Mouse (Mus musculus) forebrain, postnatal 0 days (tissue): Measurements from ENCODE around the gene Trappc3l. TPM values are rescaled to one million over a fixed set of nuclear protein-coding genes. Genes with fewer than 3 reads are reported as not detected.

Source experiments
- ATAC-seq: fragments of 200-750 bp; cut with Nextera tagmentation; 2 replicates; pipeline ENCODE4 v1.8.0; 2017; ENCODE audit warnings: mild to moderate bottlenecking, moderate library complexity
- DNase-seq: peaks from one replicate; pipeline ENCODE4 v3.0.0-alpha.2; 2015
- H3K27ac ChIP-seq: fragments of 300-500 bp; sonication (generic); 2 replicates; pipeline ENCODE4 v1.5.1; 2014; ENCODE audit warnings: low read depth, mild to moderate bottlenecking, antibody characterized with exemption, low read length, moderate library complexity, mixed read lengths
- H3K27me3 ChIP-seq: fragments of 300-500 bp; sonication (generic); 2 replicates; pipeline ENCODE4 v1.6.1; 2014; ENCODE audit warnings: mild to moderate bottlenecking, low read length, mixed read lengths; ENCODE audit not compliant: insufficient read depth
- H3K36me3 ChIP-seq: fragments of 300-500 bp; sonication (generic); 2 replicates; pipeline ENCODE4 v1.6.1; 2014; ENCODE audit warnings: mild to moderate bottlenecking, moderate library complexity; ENCODE audit not compliant: insufficient read depth
- H3K4me1 ChIP-seq: fragments of 300-500 bp; sonication (generic); 2 replicates; pipeline ENCODE4 v1.6.1; 2014; ENCODE audit warnings: antibody characterized with exemption; ENCODE audit not compliant: insufficient read depth
- H3K4me2 ChIP-seq: fragments of 300-500 bp; sonication (generic); 2 replicates; pipeline ENCODE4 v1.6.1; 2014; ENCODE audit warnings: low read depth, mild to moderate bottlenecking, moderate library complexity
- H3K4me3 ChIP-seq: fragments of 300-500 bp; sonication (generic); 2 replicates; pipeline ENCODE4 v1.5.1; 2014; ENCODE audit warnings: low read depth, low read length, mixed read lengths
- H3K9ac ChIP-seq: fragments of 300-500 bp; sonication (generic); 2 replicates; pipeline ENCODE4 v1.6.1; 2014; ENCODE audit warnings: mild to moderate bottlenecking
- H3K9me3 ChIP-seq: fragments of 300-500 bp; sonication (generic); 2 replicates; pipeline ENCODE4 v1.6.1; 2016; ENCODE audit warnings: low read length
- CTCF ChIP-seq: sonication (generic); IDR thresholded peaks from 2 replicates; pipeline ENCODE4 v1.5.1; 2016; ENCODE audit warnings: antibody characterized with exemption, control low read depth, low read depth
- WGBS: fragments of 180-500 bp; shearing (Covaris S2); extraction: QIAGEN DNeasy Blood & Tissue Kit; methylation state at CpG from one replicate; pipeline ENCODE4 v1.1.7; 2014; 5-methylcytosine and 5-hydroxymethylcytosine counted together
- polyA plus RNA-seq: library from polyadenylated mRNA; unstranded; fragments of >200 nt; fragmentation: Nextera tagmentation; extraction: Ambion mirVana; gene quantifications from 2 replicates; pipeline ENCODE4 v1.2.1, GENCODE M21; 2015
- total RNA-seq: library from RNA; depleted of rRNA; stranded (reverse); fragments of >200 nt; gene quantifications from 2 replicates; pipeline ENCODE4 v1.2.3, GENCODE M21; 2014

Trappc3l gene
- total and polyA plus RNA-seq, 2 experiments from 2014 or later: 0.39 to 0.76 TPM

DNA sequence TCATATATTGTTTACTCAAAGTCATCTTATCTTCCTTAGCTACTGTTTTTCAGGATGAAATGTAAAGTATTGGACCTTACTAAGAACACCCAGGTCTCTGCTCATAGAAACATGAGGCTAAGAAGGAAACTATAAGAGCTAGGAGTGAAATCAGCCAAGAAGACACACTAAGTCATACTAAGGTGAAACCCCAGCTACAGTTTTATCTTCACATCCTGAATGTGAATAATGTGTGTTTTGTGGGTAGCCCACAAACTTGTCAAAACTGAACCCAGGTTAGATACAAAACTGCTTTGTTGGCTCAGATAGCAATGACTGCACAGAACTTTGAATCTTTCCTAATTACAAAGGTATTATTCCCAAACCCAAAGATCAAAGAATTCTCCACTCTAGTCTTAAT is 80.4 kb downstream of the Trappc3l start:
- TF ChIP-seq CTCF: no peak
- H3K9me3 ChIP-seq: no peaks in the 10 kb centered on the region
- H3K4me3 ChIP-seq: no peak overlapping the region
- H3K36me3 ChIP-seq: no peaks in the 10 kb centered on the region
- no peak overlapping the region for H3K9ac ChIP-seq
- no peak overlapping the region for H3K4me2 ChIP-seq
- DNase-seq (no peak), ATAC-seq (no peak)
- no peaks in the 10 kb centered on the region for H3K4me1 ChIP-seq
- H3K27ac ChIP-seq: no peak overlapping the region
- H3K27me3 ChIP-seq: no peaks in the 10 kb centered on the region

- Histone ChIP-seq H3K9me3 (no peaks in the 10 kb centered on the region), H3K27ac (no peak overlapping the region), H3K4me1 (no peaks in the 10 kb centered on the region), H3K4me3 (no peak overlapping the region), H3K4me2 (no peak overlapping the region), H3K27me3 (no peaks in the 10 kb centered on the region), H3K9ac (no peak overlapping the region), H3K36me3 (no peaks in the 10 kb centered on the region)
- ATAC-seq: no peak
- no peak for DNase-seq
- 95% methylated on average over 2 of the region's 2 CpGs for WGBS
- no peak for TF ChIP-seq CTCF
Observed at GRCm38 (mm10) chr10:34118421-34118820, 81.0 kb downstream of the Trappc3l start.

- Histone ChIP-seq H3K4me2 (peak within 1 kb of the TSS; percentile 73), H3K27me3 (no peaks in the 10 kb centered on the region), H3K9me3 (no peaks in the 10 kb centered on the region), H3K4me1 (no peaks in the 10 kb centered on the region), H3K27ac (no peak within 1 kb of the TSS), H3K4me3 (peak within 1 kb of the TSS; percentile 52), H3K9ac (peak within 1 kb of the TSS; percentile 58), H3K36me3 (no peaks in the 10 kb centered on the region)
- ATAC-seq (peak; percentile 89), DNase-seq (peak; percentile 54)
- WGBS: 19% methylated on average over 44 of the region's 44 CpGs
- TF ChIP-seq CTCF: no peak
Observed at GRCm38 (mm10) chr10:34127392-34128378, 90.3 kb downstream of the Trappc3l start, which contains the start of gene Calhm6. Gene Calhm6, minus strand, starts transcription at chr10:34127984.

DNA sequence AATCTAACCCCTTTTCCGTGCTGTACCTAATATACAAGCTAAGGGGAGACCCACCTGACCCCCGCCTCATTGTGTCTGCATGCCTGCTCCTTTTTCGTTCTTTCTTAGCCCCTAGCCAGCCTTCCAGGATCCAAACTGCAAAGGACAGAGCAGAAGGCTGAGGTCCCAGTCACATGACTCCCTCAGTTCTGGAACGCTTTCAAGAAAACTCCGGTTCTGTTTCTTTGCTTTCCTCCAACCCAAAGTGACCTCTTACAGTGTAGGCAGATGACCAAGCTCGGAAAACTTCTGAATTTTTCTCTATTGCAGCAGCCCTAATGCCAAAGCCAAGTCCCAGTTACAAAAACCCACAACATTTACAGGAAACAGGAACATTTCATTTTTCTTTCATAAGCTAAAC is 91.0 kb downstream of the Trappc3l start:
- Histone ChIP-seq H3K36me3 (no peaks in the 10 kb centered on the region), H3K4me2 (no peak overlapping the region), H3K27ac (no peak overlapping the region), H3K4me1 (no peaks in the 10 kb centered on the region), H3K27me3 (no peaks in the 10 kb centered on the region), H3K9ac (no peak overlapping the region), H3K9me3 (no peaks in the 10 kb centered on the region), H3K4me3 (no peak overlapping the region)
- WGBS: 82% methylated on average over 6 of the region's 6 CpGs
- TF ChIP-seq CTCF: no peak
- DNase-seq (no peak), ATAC-seq (no peak)

- WGBS: 77% methylated on average over 2 of the region's 2 CpGs
- ATAC-seq: no peak
Observed at GRCm38 (mm10) chr10:34131356-34131755, 94.0 kb downstream of the Trappc3l start.

DNA sequence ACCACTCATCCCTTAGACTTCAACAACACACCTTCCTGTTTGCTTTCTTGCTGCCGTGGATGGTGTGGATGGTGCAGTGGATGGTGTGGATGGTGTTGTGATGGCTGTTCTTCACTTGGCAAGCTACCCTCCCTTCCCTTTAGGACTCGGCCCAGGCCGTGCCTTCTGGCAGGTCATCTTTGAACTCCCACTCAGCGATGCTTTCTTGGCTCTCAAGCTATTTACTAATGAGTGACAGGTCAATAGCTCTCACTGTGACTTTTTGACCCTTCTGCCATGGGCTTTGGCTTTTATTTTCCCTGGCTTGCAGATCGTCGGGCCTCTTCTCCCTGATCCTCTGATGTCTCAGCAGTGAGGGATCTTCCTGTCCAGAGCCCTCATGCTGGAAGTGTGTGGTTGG is 99.0 kb downstream of the Trappc3l start:
- Histone ChIP-seq H3K27ac (no peak overlapping the region), H3K4me2 (no peak overlapping the region), H3K4me1 (no peaks in the 10 kb centered on the region), H3K36me3 (no peaks in the 10 kb centered on the region), H3K27me3 (no peaks in the 10 kb centered on the region), H3K9ac (no peak overlapping the region), H3K9me3 (no peaks in the 10 kb centered on the region), H3K4me3 (no peak overlapping the region)
- DNase-seq: no peak
- no peak for TF ChIP-seq CTCF
- 34% methylated on average over 6 of the region's 6 CpGs for WGBS
- ATAC-seq: no peak

More at GRCm38 (mm10) chr10:34131356-34131755, 94.0 kb downstream of the Trappc3l start:
- no peaks in the 10 kb centered on the region for H3K4me1 ChIP-seq
- H3K9me3 ChIP-seq: no peaks in the 10 kb centered on the region
- H3K9ac ChIP-seq: no peak overlapping the region
- no peak overlapping the region for H3K27ac ChIP-seq
- TF ChIP-seq CTCF: no peak
- H3K4me2 ChIP-seq: no peak overlapping the region
- no peak overlapping the region for H3K4me3 ChIP-seq
- H3K36me3 ChIP-seq: no peaks in the 10 kb centered on the region
- no peaks in the 10 kb centered on the region for H3K27me3 ChIP-seq
- no peak for DNase-seq

DNA sequence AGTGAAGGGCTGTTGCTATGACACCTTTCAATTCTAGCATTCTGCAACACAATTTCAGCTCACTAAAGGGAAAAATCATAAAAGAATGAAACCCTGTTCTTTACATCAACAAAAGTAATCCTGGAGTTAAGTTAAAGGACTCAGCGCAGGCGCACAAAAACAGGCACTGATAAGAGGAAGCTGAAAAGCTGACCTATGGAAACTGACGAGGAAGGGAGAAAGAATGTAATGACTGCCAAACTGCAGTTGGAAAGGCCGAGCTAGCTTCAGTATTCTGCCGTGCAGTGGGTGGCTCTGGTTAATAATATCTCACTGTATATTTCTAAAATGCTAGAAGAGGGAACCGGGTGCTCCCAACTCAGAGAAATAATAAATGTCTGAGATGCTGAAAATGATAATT is 100.6 kb downstream of the Trappc3l start:
- DNase-seq (no peak), ATAC-seq (no peak)
- Histone ChIP-seq H3K36me3 (no peaks in the 10 kb centered on the region), H3K9me3 (no peaks in the 10 kb centered on the region), H3K4me3 (no peak overlapping the region), H3K27ac (no peak overlapping the region), H3K4me1 (no peaks in the 10 kb centered on the region), H3K27me3 (no peaks in the 10 kb centered on the region), H3K9ac (no peak overlapping the region), H3K4me2 (no peak overlapping the region)
- TF ChIP-seq CTCF: no peak
- WGBS: 64% methylated on average over 6 of the region's 6 CpGs
